Mouse (Mus musculus): ENCODE results near the gene Rab42.

GRCm38 (mm10) chr4:132261514-132262357 lies 41.4 kb downstream of the Rab42 start, which contains the start of gene Gmeb1:
- no peak for TF ChIP-seq CTCF (conservative IDR thresholded peaks at IDR 0.05; ENCODE audit: low read length)
- no peak for TF ChIP-seq POU5F1 (IDR thresholded peaks at IDR 0.05; ENCODE audit: borderline replicate concordance, low read length)
